Mouse (Mus musculus): ENCODE data around the gene Ccdc24. TPM values are rescaled to one million over a fixed set of nuclear protein-coding genes. Genes with fewer than 3 reads are reported as not detected.

Gene Ccdc24
- polyA plus RNA-seq, 1 experiment from 2014 or later = 3.6 TPM

GRCm38 (mm10) chr4:117912685-117913273 is 40.4 kb upstream of the Ccdc24 start:
- H3K36me3 ChIP-seq = peaks cover 18% of the 10 kb centered on the region
- no peaks in the 10 kb centered on the region for H3K27me3 ChIP-seq
- H3K4me2 ChIP-seq (replicated peaks) = peak overlapping the region; percentile 99
- no peaks in the 10 kb centered on the region for H3K9me3 ChIP-seq (replicated peaks)
- H3K4me1 ChIP-seq = peaks cover 34% of the 10 kb centered on the region
- H3K9ac ChIP-seq = no peak overlapping the region
- WGBS = 42% methylated on average over 7 of the region's 7 CpGs
- ATAC-seq (ENCODE audit: insufficient number of reproducible peaks, low FRiP score, low TSS enrichment, low read depth) = no peak
- no peak overlapping the region; the same call in 1 of the 2 replicates for H3K27ac ChIP-seq (replicated peaks)
- peak overlapping the region; percentile 81 for H3K4me3 ChIP-seq (replicated peaks)

GRCm38 (mm10) chr4:117912131-117912561 is 39.8 kb upstream of the Ccdc24 start:
- H3K36me3 ChIP-seq = peaks cover 23% of the 10 kb centered on the region
- H3K4me3 ChIP-seq (replicated peaks) = no peak overlapping the region
- no peak overlapping the region for H3K27ac ChIP-seq (replicated peaks)
- no peaks in the 10 kb centered on the region for H3K27me3 ChIP-seq
- H3K9me3 ChIP-seq (replicated peaks) = no peaks in the 10 kb centered on the region
- ATAC-seq (ENCODE audit: insufficient number of reproducible peaks, low FRiP score, low TSS enrichment, low read depth) = no peak
- H3K9ac ChIP-seq = no peak overlapping the region
- no peak overlapping the region for H3K4me2 ChIP-seq (replicated peaks)
- 92% methylated on average over 13 of the region's 13 CpGs for WGBS
- H3K4me1 ChIP-seq = peaks cover 34% of the 10 kb centered on the region

GRCm38 (mm10) chr4:117908834-117909453 is 36.6 kb upstream of the Ccdc24 start:
- no peaks in the 10 kb centered on the region for H3K9me3 ChIP-seq (replicated peaks)
- no peak overlapping the region for H3K27ac ChIP-seq (replicated peaks)
- no peak; the same call in 1 of the 2 replicates for ATAC-seq (ENCODE audit: insufficient number of reproducible peaks, low FRiP score, low TSS enrichment, low read depth)
- peaks cover 49% of the 10 kb centered on the region for H3K36me3 ChIP-seq
- peaks cover 27% of the 10 kb centered on the region for H3K4me1 ChIP-seq
- no peak overlapping the region for H3K4me2 ChIP-seq (replicated peaks)
- H3K9ac ChIP-seq = no peak overlapping the region
- H3K4me3 ChIP-seq (replicated peaks) = no peak overlapping the region
- WGBS = 80% methylated on average over 8 of the region's 8 CpGs
- no peaks in the 10 kb centered on the region for H3K27me3 ChIP-seq

- H3K36me3 ChIP-seq = peaks cover 66% of the 10 kb centered on the region
- H3K9ac ChIP-seq = no peak overlapping the region
- WGBS = 78% methylated on average over 3 of the region's 3 CpGs
- no peaks in the 10 kb centered on the region for H3K9me3 ChIP-seq (replicated peaks)
- no peak overlapping the region for H3K4me3 ChIP-seq (replicated peaks)
- no peaks in the 10 kb centered on the region for H3K27me3 ChIP-seq
- H3K4me2 ChIP-seq (replicated peaks) = no peak overlapping the region
- H3K4me1 ChIP-seq = peaks cover 6% of the 10 kb centered on the region; the same call in 1 of the 2 replicates
- no peak for ATAC-seq (ENCODE audit: insufficient number of reproducible peaks, low FRiP score, low TSS enrichment, low read depth)
- H3K27ac ChIP-seq (replicated peaks) = no peak overlapping the region
Observed at GRCm38 (mm10) chr4:117906196-117906595, 33.8 kb upstream of the Ccdc24 start.

GRCm38 (mm10) chr4:117904761-117905160 is 32.4 kb upstream of the Ccdc24 start:
- no peak for ATAC-seq (ENCODE audit: insufficient number of reproducible peaks, low FRiP score, low TSS enrichment, low read depth)
- WGBS = 85% methylated on average over 8 of the region's 8 CpGs

GRCm38 (mm10) chr4:117904094-117904493 is 31.7 kb upstream of the Ccdc24 start:
- H3K4me1 ChIP-seq = peaks cover 5% of the 10 kb centered on the region; the same call in 1 of the 2 replicates
- no peak overlapping the region for H3K9ac ChIP-seq
- ATAC-seq (ENCODE audit: insufficient number of reproducible peaks, low FRiP score, low TSS enrichment, low read depth) = no peak
- H3K9me3 ChIP-seq (replicated peaks) = no peaks in the 10 kb centered on the region
- H3K4me2 ChIP-seq (replicated peaks) = no peak overlapping the region
- no peak overlapping the region for H3K27ac ChIP-seq (replicated peaks)
- H3K36me3 ChIP-seq = peaks cover 84% of the 10 kb centered on the region
- no peak overlapping the region for H3K4me3 ChIP-seq (replicated peaks)
- no peaks in the 10 kb centered on the region for H3K27me3 ChIP-seq
- 87% methylated on average over 10 of the region's 10 CpGs for WGBS

More at GRCm38 (mm10) chr4:117904761-117905160, 32.4 kb upstream of the Ccdc24 start:
- Histone ChIP-seq H3K36me3 (peaks cover 78% of the 10 kb centered on the region), H3K9ac (no peak overlapping the region), H3K4me2 (replicated peaks) (no peak overlapping the region), H3K9me3 (replicated peaks) (no peaks in the 10 kb centered on the region), H3K4me3 (replicated peaks) (no peak overlapping the region), H3K27ac (replicated peaks) (no peak overlapping the region), H3K4me1 (peaks cover 6% of the 10 kb centered on the region; the same call in 1 of the 2 replicates), H3K27me3 (no peaks in the 10 kb centered on the region)

GRCm38 (mm10) chr4:117898111-117898510 is 25.8 kb upstream of the Ccdc24 start:
- no peak overlapping the region for H3K9ac ChIP-seq
- ATAC-seq (ENCODE audit: insufficient number of reproducible peaks, low FRiP score, low TSS enrichment, low read depth) = no peak
- H3K4me3 ChIP-seq (replicated peaks) = no peak overlapping the region
- H3K36me3 ChIP-seq = peaks cover 90% of the 10 kb centered on the region
- no peak overlapping the region for H3K4me2 ChIP-seq (replicated peaks)
- H3K27ac ChIP-seq (replicated peaks) = no peak overlapping the region
- H3K4me1 ChIP-seq = no peaks in the 10 kb centered on the region
- no peaks in the 10 kb centered on the region for H3K9me3 ChIP-seq (replicated peaks)
- H3K27me3 ChIP-seq = no peaks in the 10 kb centered on the region
- 85% methylated on average over 3 of the region's 3 CpGs for WGBS

GRCm38 (mm10) chr4:117896031-117896430 is 23.7 kb upstream of the Ccdc24 start:
- H3K9me3 ChIP-seq (replicated peaks) = no peaks in the 10 kb centered on the region
- H3K4me3 ChIP-seq (replicated peaks) = no peak overlapping the region
- H3K4me1 ChIP-seq = peaks cover 7% of the 10 kb centered on the region
- H3K27me3 ChIP-seq = no peaks in the 10 kb centered on the region
- 93% methylated on average over 6 of the region's 6 CpGs for WGBS
- peaks cover 69% of the 10 kb centered on the region for H3K36me3 ChIP-seq
- no peak for ATAC-seq (ENCODE audit: insufficient number of reproducible peaks, low FRiP score, low TSS enrichment, low read depth)
- H3K4me2 ChIP-seq (replicated peaks) = no peak overlapping the region
- H3K9ac ChIP-seq = no peak overlapping the region
- H3K27ac ChIP-seq (replicated peaks) = no peak overlapping the region

GRCm38 (mm10) chr4:117895339-117895738 is 23.0 kb upstream of the Ccdc24 start:
- 74% methylated on average over 7 of the region's 7 CpGs for WGBS

GRCm38 (mm10) chr4:117894601-117895000 is 22.2 kb upstream of the Ccdc24 start:
- Histone ChIP-seq H3K9me3 (replicated peaks) (no peaks in the 10 kb centered on the region), H3K27me3 (no peaks in the 10 kb centered on the region), H3K9ac (no peak overlapping the region), H3K4me2 (replicated peaks) (no peak overlapping the region), H3K27ac (replicated peaks) (no peak overlapping the region), H3K36me3 (peaks cover 62% of the 10 kb centered on the region), H3K4me3 (replicated peaks) (no peak overlapping the region), H3K4me1 (peaks cover 11% of the 10 kb centered on the region)
- WGBS = 84% methylated on average over 8 of the region's 8 CpGs
- ATAC-seq (ENCODE audit: insufficient number of reproducible peaks, low FRiP score, low TSS enrichment, low read depth) = no peak

More at GRCm38 (mm10) chr4:117895339-117895738, 23.0 kb upstream of the Ccdc24 start:
- Histone ChIP-seq H3K27ac (replicated peaks) (no peak overlapping the region), H3K9ac (no peak overlapping the region), H3K27me3 (no peaks in the 10 kb centered on the region), H3K4me2 (replicated peaks) (no peak overlapping the region), H3K4me1 (peaks cover 11% of the 10 kb centered on the region), H3K9me3 (replicated peaks) (no peaks in the 10 kb centered on the region), H3K36me3 (peaks cover 62% of the 10 kb centered on the region), H3K4me3 (replicated peaks) (no peak overlapping the region)
- ATAC-seq (ENCODE audit: insufficient number of reproducible peaks, low FRiP score, low TSS enrichment, low read depth) = no peak

GRCm38 (mm10) chr4:117893376-117893775 is 21.0 kb upstream of the Ccdc24 start:
- H3K4me2 ChIP-seq (replicated peaks) = no peak overlapping the region
- no peaks in the 10 kb centered on the region for H3K9me3 ChIP-seq (replicated peaks)
- H3K9ac ChIP-seq = no peak overlapping the region
- 19% methylated on average over 9 of the region's 9 CpGs for WGBS
- H3K27ac ChIP-seq (replicated peaks) = no peak overlapping the region
- ATAC-seq (ENCODE audit: insufficient number of reproducible peaks, low FRiP score, low TSS enrichment, low read depth) = no peak
- H3K4me1 ChIP-seq = peaks cover 11% of the 10 kb centered on the region
- H3K36me3 ChIP-seq = peaks cover 57% of the 10 kb centered on the region
- no peaks in the 10 kb centered on the region for H3K27me3 ChIP-seq
- no peak overlapping the region for H3K4me3 ChIP-seq (replicated peaks)
